Mouse (Mus musculus) cerebellum, adult 11-12 months (tissue): ENCODE data around the gene Frmd4b.
A peak's percentile ranks its signal among the peaks of the same experiment; 100 is the strongest.
"Not testable (repeated sequence)": the region's sequence is repeated elsewhere in the genome, so short reads cannot be mapped to it uniquely, and the experiment has no call there.

ENCODE experiments used
- DNase-seq: peaks from one replicate; pipeline ENCODE4 v3.0.0; 2022

The Frmd4b gene

GRCm38 (mm10) chr6:97278878-97279277, 338.5 kb downstream of the Frmd4b start:
- no peak for DNase-seq

DNA sequence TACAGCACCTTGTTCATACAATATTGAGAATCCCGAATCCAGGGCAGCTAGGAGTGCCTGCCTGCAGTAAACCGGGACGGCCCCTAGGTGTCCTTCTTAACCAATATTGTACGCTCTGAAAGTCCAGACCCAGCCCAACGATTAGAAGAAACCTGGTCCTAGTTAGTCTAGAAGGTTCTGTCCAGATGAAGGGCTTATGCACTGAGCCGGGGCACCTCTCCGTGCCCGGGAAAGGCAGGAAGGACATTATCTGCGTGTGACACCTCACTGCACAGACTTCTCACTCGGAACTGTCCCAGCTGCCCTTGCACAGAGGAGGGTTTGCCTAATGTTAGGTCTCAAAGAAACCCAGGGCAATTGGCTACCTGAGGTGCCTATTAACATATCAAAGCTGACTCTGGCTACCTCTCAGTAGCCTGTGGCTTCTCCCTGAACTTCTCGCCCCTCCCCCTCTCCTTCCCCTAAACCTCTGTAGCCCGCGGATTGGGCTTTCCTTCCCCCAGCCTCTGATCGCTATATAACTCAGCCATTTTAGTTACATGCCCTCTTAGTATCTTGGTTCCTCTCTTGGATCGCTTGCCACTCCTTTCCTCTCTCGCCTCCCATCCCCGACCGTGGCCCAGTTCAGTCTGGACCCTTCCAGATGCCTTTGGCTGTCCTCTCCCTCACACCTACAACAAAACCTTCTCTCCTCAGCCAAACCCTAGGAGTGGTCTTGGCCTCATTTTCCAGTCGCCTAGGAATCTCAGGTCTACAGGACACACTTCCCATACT, 339.1 kb downstream of the Frmd4b start:
- peak; percentile 55 for DNase-seq

DNA sequence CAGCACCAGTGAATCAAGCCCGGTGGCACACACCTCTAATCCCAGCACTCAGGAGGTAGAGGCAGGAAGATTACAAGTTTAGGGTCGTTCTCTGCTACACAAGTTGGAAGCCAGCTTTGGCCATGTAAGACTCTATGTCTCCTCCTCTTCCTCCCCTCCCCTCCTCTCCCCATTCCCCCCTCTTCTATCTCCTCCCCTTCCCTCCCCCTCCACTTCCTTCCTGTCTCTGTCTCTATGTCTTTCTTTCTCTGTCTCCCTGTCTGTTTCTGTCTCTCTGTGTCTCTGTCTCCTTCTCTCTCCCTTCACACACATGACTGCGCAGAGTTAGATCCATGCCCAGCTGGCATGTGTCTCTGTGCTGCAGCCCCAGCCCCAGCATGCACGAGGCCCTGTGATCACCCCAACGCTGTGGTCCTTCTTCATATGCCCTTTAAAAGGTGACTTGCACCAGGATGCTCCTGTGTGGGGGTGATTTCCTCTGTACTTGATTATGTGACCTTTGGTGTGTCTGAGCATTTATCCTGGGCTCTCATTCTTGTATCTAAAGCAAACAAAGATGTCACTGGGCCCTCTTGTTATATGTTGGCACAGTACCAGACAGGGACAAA, 340.3 kb downstream of the Frmd4b start:
- no peak for DNase-seq

GRCm38 (mm10) chr6:97276366-97276765, 341.0 kb downstream of the Frmd4b start:
- no peak for DNase-seq

- DNase-seq: no peak
Measured at GRCm38 (mm10) chr6:97275760-97276159, 341.6 kb downstream of the Frmd4b start.

GRCm38 (mm10) chr6:97273777-97274176, 343.6 kb downstream of the Frmd4b start:
- DNase-seq: no peak

GRCm38 (mm10) chr6:97273058-97273710, 344.2 kb downstream of the Frmd4b start:
- no peak for DNase-seq

GRCm38 (mm10) chr6:97272349-97272748, 345.0 kb downstream of the Frmd4b start:
- DNase-seq: no peak

DNA sequence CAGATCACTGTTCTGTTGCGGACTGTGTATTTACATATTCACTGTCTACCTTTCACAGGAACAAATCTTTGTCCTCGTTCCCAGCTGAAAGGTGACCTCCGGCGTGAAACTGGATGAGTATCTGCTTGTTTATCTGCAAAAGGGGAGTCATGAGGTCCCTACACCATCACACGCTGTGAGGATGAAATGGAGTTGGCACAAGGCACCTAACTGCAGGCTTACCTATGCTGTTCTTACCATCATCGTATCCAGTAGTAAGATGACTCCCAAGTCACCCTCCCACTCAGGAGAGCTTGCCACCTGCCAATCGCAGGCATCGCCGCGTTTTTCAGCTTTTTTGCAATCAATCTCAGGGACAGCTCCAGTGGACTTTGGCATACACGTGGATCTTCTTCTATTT, 347.7 kb downstream of the Frmd4b start:
- no peak for DNase-seq

- DNase-seq: no peak
Measured at GRCm38 (mm10) chr6:97267132-97267531, 350.2 kb downstream of the Frmd4b start.

DNA sequence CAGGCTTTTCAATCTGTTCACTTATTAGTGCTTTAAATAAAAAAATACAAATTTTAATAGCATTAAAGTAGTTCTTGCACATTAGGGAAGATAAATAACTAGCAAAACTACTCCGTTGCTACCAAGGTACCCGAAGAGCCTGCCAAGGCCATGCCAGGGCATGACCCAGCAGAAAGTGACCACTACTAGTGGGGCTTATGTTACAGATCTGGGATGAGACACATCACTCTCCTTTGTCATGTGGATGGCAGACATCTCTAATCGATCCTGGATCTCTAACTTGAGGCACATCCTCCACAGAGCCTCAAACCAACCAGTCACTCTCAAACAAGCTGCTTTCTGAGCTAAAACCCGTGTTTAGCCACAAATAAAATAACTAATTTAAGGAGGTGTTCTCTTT, 350.7 kb downstream of the Frmd4b start:
- DNase-seq: no peak

- no peak for DNase-seq
Measured at GRCm38 (mm10) chr6:97265705-97266104, 351.6 kb downstream of the Frmd4b start.

DNA sequence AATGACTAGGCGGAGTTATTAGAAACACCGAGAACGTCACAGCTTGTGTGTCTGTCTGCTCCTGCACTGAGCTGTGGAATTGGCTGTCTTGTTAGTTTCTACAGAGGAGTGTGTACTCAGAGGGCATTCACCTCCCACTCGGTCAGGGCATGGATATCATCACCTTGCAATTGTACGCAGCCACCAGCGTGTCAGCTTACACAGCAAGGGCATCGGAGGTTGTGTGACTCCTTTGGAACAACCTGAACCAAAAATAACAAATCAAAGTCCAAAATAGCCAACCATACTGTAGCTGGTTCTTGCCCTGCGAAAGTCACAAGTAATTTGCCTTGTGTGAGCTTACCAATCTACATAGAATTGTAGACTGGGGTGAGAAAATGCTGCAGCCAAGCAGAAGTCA, 352.1 kb downstream of the Frmd4b start:
- no peak for DNase-seq

- DNase-seq: not testable (repeated sequence)
Measured at GRCm38 (mm10) chr6:97263750-97264149, 353.6 kb downstream of the Frmd4b start.

GRCm38 (mm10) chr6:97262229-97262628, 355.1 kb downstream of the Frmd4b start:
- DNase-seq: no peak

GRCm38 (mm10) chr6:97259926-97260325, 357.4 kb downstream of the Frmd4b start:
- DNase-seq: not testable (repeated sequence)

DNA sequence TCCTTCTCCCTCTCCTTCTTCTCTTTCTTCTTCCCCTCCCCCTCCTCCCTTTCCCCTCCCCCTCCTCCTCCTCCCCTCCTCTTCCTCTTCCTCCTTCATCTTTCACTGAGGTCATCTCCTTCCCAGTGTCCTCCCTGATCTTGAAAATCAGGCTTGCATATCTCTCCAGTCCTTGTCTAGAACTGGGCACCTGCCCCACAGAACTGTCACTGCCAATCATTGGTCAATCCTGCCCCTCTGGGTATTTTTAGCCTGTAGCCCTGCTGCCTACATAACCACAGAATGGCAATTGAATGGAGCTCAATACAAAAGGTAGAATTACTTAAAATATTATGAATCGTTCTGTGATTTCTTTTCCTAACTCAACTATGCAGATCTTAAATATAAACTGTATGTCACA, 358.9 kb downstream of the Frmd4b start:
- no peak for DNase-seq

GRCm38 (mm10) chr6:97252711-97253221, 364.6 kb downstream of the Frmd4b start, which contains the start of gene Lmod3:
Gene Lmod3 (minus strand): TSS chr6:97252759.
- DNase-seq: no peak

DNA sequence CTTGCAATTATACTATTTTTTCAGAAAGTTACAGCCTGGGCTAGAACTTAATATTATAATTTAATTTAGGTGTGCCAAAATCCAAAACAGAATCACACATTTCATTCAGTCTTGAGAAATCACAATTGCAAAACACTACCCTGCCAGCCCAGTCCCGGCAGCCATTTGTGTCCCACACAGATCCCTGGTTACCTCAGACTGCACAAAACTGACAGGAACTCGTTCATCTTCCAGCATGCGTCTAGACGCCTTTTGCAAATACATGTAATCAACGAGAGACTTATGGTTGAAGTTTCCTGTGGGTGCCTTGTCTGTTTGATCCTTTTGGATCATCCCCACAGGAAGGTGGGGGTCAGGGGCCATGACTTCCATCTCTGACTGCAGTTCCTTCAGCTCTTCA, 365.3 kb downstream of the Frmd4b start:
- DNase-seq: no peak

- peak; percentile 9 for DNase-seq
Measured at GRCm38 (mm10) chr6:97250966-97251365, 366.4 kb downstream of the Frmd4b start.

DNA sequence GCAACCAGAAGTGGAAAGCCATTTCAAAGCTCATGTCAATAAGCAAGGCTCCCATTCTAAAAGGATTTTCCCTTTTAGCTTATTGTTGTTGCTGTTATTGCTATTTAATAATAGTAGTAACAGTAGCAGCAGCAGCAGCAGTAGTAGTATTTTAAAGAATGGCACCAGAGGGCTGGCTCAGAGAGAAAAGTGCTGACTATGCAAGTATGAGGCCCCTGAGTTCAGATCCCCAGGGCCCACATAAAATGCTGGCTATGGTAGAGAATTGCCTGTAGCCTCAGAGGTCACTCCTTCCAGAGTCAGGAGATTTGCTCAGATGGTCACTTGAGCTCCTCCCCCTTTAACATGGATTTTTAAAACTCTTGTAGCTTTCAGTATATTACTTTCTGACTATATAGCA, 372.1 kb downstream of the Frmd4b start:
- DNase-seq: no peak

DNA sequence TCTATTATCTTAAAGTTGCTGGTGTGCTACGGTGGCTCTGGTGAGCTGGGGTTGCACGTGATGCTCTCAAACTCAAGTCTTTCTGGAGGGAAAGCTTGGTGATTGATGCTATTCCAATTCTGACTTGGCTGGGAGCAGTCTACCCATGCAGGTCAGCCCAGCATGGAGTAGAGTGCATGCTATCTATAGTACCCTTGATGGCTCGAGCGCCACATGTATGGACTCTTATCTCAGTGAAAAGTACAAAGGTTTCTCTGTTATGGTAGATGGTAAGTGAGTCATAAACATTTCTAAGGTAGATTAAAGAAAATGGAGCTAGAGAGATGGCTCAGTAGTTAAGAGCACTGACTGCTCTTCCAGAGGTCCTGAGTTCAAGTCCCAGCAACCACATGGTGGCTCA, 374.8 kb downstream of the Frmd4b start:
- DNase-seq: no peak

DNA sequence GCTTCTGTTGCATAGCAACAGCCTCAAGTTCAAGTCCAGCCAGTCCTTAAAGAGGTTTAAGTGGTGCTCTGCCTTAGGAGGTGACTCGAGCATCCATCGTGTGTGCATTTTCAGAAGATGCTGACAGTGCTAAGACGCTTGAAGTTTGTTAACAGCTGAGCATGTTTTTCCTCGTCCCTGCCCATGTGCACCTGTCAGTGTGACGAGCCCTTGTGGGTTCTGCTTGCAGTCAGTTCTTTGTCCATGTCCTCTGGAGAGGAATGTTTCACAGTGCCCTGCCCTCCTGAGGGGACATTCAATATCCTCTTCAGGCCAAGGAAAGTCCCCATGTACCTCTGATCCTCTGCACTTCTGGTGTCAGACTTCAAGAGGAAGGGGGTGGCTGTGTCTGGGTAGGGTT, 377.2 kb downstream of the Frmd4b start:
- no peak for DNase-seq

DNA sequence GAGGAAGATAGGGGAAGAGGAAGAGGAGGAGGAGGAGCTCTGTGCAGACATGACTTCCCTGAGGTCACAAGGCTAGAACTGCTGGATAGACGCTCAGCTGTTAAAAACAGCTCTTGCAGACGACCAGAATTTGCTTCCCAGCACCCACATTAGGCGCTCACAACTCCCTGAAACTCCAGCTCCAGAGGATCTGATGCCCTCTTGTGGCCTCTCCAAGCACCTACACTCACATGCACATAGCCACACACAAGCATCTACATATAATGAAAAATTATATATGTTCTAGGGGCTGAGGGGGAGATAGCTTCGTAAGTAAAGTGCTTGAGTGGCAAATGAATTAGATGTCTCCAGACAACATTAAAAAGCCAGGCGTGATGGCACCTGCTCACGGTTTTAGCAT, 378.0 kb downstream of the Frmd4b start:
- DNase-seq: no peak
